Mouse (Mus musculus): ENCODE data around the gene Actrt1.

Gene Actrt1

GRCm38 (mm10) chrX:46328707-46329106 is at the start of gene Actrt1:
Gene Actrt1, plus strand, starts transcription at chrX:46329007.
- DNase-seq (ENCODE audit: low spot score in 2 of 2), result no peak

- DNase-seq (ENCODE audit: low spot score in 2 of 2), result no peak
These were observed 2.8 kb downstream of the Actrt1 start for GRCm38 (mm10) chrX:46331463-46332115.

Data from left cerebral cortex, adult 9 months (tissue).